Mouse (Mus musculus): ENCODE results near the gene Echdc3.

- TF ChIP-seq CTCF (IDR thresholded peaks at IDR 0.05; ENCODE audit: low read depth) (no peak), EP300 (optimal IDR thresholded peaks at IDR 0.05) (no peak)
Observed at GRCm38 (mm10) chr2:6164606-6165290, 48.1 kb downstream of the Echdc3 start.

Measured in stomach, postnatal 0 days (tissue).